Mouse (Mus musculus) cortical plate, adult 2 months (tissue): Measurements from ENCODE around the gene Jmjd6.

Experiments
- CTCF ChIP-seq: fragments of 200-500 bp; IDR thresholded peaks from 2 replicates; pipeline ENCODE4 v1.5.1; 2011; ENCODE audit warnings: mild to moderate bottlenecking, control low read depth, low read length; ENCODE audit not compliant: insufficient read depth; ENCODE audit errors: extremely low read depth
- POLR2A ChIP-seq: fragments of 200-500 bp; IDR thresholded peaks from 2 replicates; pipeline ENCODE4 v1.6.1; 2011; ENCODE audit warnings: mild to moderate bottlenecking, low read length, control low read depth; ENCODE audit not compliant: insufficient read depth; ENCODE audit errors: extremely low read depth

GRCm38 (mm10) chr11:116807116-116807515 is 36.1 kb downstream of the Jmjd6 start:
- no peak for TF ChIP-seq CTCF
- TF ChIP-seq POLR2A, result no peak
